Mouse (Mus musculus): ENCODE results near the gene Cog1.

Gene Cog1

DNA sequence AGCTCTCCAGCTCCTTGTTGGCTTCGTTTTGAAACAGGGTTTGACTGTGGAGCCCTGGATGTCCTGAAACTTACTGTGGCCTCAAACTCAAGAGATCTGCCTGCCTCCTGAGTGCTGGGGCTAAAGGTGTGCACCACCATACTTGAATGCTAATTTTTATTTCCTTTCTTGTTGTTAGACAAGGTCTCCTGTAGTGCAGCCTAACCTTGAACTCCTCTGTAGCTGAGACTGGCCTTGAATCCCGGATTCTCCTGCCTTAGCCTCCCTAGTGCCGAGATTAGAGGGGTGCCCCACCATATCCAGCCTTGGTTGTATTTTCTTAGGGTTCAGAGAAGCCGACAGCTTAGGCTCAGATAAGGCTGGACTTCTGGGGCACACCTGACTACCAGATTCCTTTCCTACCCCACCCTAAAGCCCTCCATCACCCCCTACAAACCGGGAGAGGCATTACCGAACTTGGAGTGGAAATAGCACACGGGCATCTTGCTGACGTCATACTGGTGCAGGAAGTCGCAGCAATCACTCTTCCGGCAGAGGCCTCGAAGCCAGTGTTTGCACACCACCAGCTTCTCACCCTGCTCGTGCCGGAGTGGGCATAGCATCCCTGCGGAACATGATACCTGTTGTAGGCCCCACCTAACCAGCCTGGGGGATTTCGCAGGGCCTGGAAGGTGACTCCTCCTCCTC lies 57.1 kb downstream of the Cog1 start:
- DNase-seq (ENCODE audit: low spot score) = no peak

GRCm38 (mm10) chr11:113708629-113709213 lies 59.8 kb downstream of the Cog1 start:
- DNase-seq (ENCODE audit: low spot score) = no peak

GRCm38 (mm10) chr11:113709272-113709671 lies 60.3 kb downstream of the Cog1 start:
- DNase-seq (ENCODE audit: low spot score) = no peak

DNA sequence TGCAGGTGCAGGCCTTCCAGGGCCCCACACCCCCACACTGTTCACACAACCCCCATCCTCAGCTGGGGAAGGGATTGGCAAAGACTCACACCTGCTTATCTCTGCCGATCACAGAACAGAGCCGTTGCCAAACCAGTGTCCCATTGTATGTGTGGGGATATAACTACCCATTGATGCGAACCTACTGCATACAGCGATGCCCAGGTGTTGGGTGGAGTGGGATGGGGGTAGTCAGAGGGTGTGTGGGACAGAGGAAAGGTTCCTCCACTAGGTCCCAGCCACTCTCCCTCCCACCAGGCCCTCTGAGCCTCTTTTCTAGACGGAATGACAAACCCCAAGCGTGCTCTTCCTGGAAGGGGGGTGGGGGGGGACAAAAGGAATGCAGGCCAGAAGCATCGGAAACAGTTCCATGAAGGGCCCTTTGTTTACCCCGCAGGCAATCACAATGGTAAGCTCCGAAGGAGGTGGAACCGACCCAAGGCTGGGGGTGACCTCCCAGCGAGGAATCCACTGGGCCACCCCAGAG lies 60.8 kb downstream of the Cog1 start, which contains the start of gene Cpsf4l:
Gene Cpsf4l, minus strand, starts transcription at position 287 of the 526 bp plus-strand sequence.
- no peak for DNase-seq (ENCODE audit: low spot score)

DNA sequence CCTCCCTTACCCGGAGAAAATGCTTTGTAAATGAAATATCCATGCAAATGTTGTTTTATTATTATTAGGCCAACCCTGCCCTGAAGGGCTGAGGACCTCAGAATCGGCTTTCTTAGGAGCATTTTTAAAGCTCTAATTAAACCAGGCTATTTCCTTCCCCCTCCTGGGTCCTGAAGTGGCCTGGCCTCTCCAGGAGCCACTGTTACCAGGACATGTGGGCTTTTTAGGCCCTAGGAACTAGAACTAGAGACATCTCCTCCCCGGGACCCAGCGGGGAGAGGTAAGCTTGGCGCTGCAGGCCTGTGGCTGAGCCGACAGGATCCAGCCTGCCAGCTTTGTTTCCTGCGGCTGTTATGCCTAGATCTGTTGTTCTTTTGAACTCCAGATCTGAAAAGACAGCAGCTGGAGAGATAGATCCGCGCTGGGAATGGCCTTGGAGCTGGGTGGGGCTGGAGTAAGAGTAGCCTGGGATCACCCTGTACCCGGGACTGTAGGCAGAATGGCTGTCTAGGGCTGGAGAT lies 61.3 kb downstream of the Cog1 start:
- no peak for DNase-seq (ENCODE audit: low spot score)

DNA sequence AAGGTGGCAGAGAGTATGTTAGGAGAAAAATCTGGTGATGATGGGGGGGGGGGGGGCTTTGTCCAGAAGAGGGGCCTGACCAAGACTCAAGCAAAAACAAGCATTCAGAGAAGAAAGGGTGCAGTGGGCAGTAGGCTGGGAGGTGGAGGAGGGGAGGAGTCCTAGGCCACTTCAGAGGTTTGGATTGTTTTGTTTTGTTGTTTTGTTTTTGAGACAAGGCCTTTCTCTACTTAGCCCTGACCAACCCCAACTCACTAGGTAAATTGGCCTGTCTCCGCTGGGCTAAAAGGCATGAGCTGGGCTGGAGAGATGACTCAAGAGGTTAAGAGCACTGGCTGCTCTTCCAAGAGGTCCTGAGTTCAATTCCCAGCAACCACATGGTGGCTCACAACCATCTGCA lies 62.1 kb downstream of the Cog1 start:
- no peak for DNase-seq (ENCODE audit: low spot score)

GRCm38 (mm10) chr11:113715078-113715674 lies 66.2 kb downstream of the Cog1 start:
- no peak for DNase-seq (ENCODE audit: low spot score)

GRCm38 (mm10) chr11:113716132-113716531 lies 67.2 kb downstream of the Cog1 start:
- DNase-seq (ENCODE audit: low spot score) = no peak

All from urinary bladder, postnatal 25 days (tissue).